Mouse (Mus musculus): ENCODE measurements around the gene Flot1. TPM values are rescaled to one million over a fixed set of nuclear protein-coding genes. Genes with fewer than 3 reads are reported as not detected.

Gene Flot1
- total and polyA plus RNA-seq, 2 experiments from 2014 or later = 103 to 113 TPM

GRCm38 (mm10) chr17:35825109-35825850 is 2.2 kb downstream of the Flot1 start:
- H3K9me3 ChIP-seq (ENCODE audit: low read length) = no peaks in the 10 kb centered on the region
- no peak overlapping the region for H3K4me3 ChIP-seq (ENCODE audit: low read depth, low read length)
- DNase-seq (no peak), ATAC-seq (no peak)
- H3K4me2 ChIP-seq (ENCODE audit: low read depth) = no peak overlapping the region
- no peak for TF ChIP-seq CTCF (IDR thresholded peaks at IDR 0.05; ENCODE audit: low read depth)
- H3K27ac ChIP-seq (ENCODE audit: low read depth, low read length) = no peak overlapping the region
- 90% methylated on average over 13 of the region's 13 CpGs for WGBS
- peaks cover 14% of the 10 kb centered on the region for H3K36me3 ChIP-seq (ENCODE audit: insufficient read depth)
- no peaks in the 10 kb centered on the region for H3K27me3 ChIP-seq (ENCODE audit: insufficient read depth, low read length)
- no peak overlapping the region for H3K9ac ChIP-seq
- H3K4me1 ChIP-seq (ENCODE audit: insufficient read depth) = peaks cover 14% of the 10 kb centered on the region

GRCm38 (mm10) chr17:35829737-35830136 is 6.7 kb downstream of the Flot1 start:
- peak; percentile 89 for DNase-seq
- Histone ChIP-seq H3K9ac (no peak overlapping the region), H3K4me1 (ENCODE audit: insufficient read depth) (peaks cover 12% of the 10 kb centered on the region; the same call in 1 of the 2 replicates), H3K9me3 (ENCODE audit: low read length) (no peaks in the 10 kb centered on the region), H3K27ac (ENCODE audit: low read depth, low read length) (no peak overlapping the region), H3K36me3 (ENCODE audit: insufficient read depth) (peaks cover 55% of the 10 kb centered on the region), H3K4me2 (ENCODE audit: low read depth) (0 out of 2 replicates have a peak overlapping the region, but pooled peaks have one; percentile 5), H3K27me3 (ENCODE audit: insufficient read depth, low read length) (no peaks in the 10 kb centered on the region), H3K4me3 (ENCODE audit: low read depth, low read length) (no peak overlapping the region)
- TF ChIP-seq CTCF (IDR thresholded peaks at IDR 0.05; ENCODE audit: low read depth) = peak; percentile 94
- 5% methylated on average over 21 of the region's 21 CpGs for WGBS
- peak; percentile 83 for ATAC-seq

GRCm38 (mm10) chr17:35832400-35833238 is 9.6 kb downstream of the Flot1 start:
- no peak for TF ChIP-seq CTCF (IDR thresholded peaks at IDR 0.05; ENCODE audit: low read depth)
- Histone ChIP-seq H3K4me1 (ENCODE audit: insufficient read depth) (peaks cover 16% of the 10 kb centered on the region; the same call in 1 of the 2 replicates), H3K36me3 (ENCODE audit: insufficient read depth) (peaks cover 56% of the 10 kb centered on the region), H3K4me2 (ENCODE audit: low read depth) (no peak overlapping the region), H3K9ac (0 out of 2 replicates have a peak overlapping the region, but pooled peaks have one; percentile 22), H3K27me3 (ENCODE audit: insufficient read depth, low read length) (no peaks in the 10 kb centered on the region), H3K27ac (ENCODE audit: low read depth, low read length) (no peak overlapping the region), H3K9me3 (ENCODE audit: low read length) (no peaks in the 10 kb centered on the region), H3K4me3 (ENCODE audit: low read depth, low read length) (no peak overlapping the region)
- DNase-seq = peak; percentile 20
- no peak for ATAC-seq
- 62% methylated on average over 8 of the region's 8 CpGs for WGBS

DNA sequence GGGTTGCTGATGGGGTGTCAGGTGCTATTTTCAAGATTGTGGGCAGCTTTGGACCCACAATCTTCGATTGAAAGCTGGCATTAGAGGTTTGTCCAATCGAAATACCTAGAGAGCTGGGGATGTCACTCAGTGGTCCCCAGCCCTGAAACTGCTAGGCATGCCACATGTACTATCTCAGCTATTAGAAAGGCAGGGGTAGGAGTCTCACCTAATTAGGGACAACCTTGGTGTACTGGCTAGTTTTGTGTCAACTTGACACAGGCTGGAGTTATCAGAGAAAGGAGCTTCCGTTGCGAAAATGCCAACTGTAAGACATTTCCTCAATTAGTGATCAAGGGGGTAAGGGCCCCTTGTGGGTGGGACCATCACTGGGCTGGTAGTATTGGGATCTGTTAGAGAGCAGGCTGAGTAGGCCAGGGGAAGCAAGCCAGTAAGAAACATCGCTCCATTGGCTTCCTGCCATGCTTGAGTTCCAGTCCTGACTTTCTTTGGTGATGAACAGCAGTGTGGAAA is 10.3 kb downstream of the Flot1 start:
- Histone ChIP-seq H3K9me3 (ENCODE audit: low read length) (no peaks in the 10 kb centered on the region), H3K27me3 (ENCODE audit: insufficient read depth, low read length) (no peaks in the 10 kb centered on the region), H3K27ac (ENCODE audit: low read depth, low read length) (no peak overlapping the region), H3K4me3 (ENCODE audit: low read depth, low read length) (no peak overlapping the region), H3K4me1 (ENCODE audit: insufficient read depth) (peaks cover 16% of the 10 kb centered on the region; the same call in 1 of the 2 replicates), H3K9ac (no peak overlapping the region), H3K36me3 (ENCODE audit: insufficient read depth) (peaks cover 54% of the 10 kb centered on the region), H3K4me2 (ENCODE audit: low read depth) (peak overlapping the region; percentile 28; the same call in 1 of the 2 replicates)
- 18% methylated on average over 5 of the region's 5 CpGs for WGBS
- no peak for TF ChIP-seq CTCF (IDR thresholded peaks at IDR 0.05; ENCODE audit: low read depth)
- ATAC-seq = no peak
- DNase-seq = peak; percentile 57

DNA sequence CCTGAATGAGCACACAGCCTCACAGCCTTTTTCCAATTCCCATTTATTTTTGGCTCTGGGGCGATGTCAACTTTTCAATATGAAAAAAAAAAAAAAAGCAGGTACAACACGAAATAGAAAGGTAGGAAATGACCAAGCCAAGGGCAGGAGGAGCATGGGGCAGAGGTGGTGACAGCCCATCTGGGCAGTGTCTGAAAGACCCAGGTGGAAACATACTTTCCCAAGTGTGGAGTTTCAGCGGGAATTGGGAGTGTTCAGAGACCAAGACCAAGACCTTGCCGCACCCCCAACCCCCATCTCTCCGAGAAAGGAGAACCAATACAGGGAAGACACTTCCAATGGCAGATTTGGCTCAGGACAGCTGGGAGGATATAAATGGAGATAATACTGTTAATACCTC is 10.9 kb downstream of the Flot1 start:
- H3K4me3 ChIP-seq (ENCODE audit: low read depth, low read length) = no peak overlapping the region
- TF ChIP-seq CTCF (IDR thresholded peaks at IDR 0.05; ENCODE audit: low read depth) = no peak
- peak overlapping the region; percentile 28 for H3K4me2 ChIP-seq (ENCODE audit: low read depth)
- H3K9ac ChIP-seq = 0 out of 2 replicates have a peak overlapping the region, but pooled peaks have one; percentile 7
- peaks cover 54% of the 10 kb centered on the region for H3K36me3 ChIP-seq (ENCODE audit: insufficient read depth)
- DNase-seq = no peak
- 54% methylated on average over 5 of the region's 5 CpGs for WGBS
- no peak for ATAC-seq
- H3K27me3 ChIP-seq (ENCODE audit: insufficient read depth, low read length) = no peaks in the 10 kb centered on the region
- H3K27ac ChIP-seq (ENCODE audit: low read depth, low read length) = no peak overlapping the region
- H3K4me1 ChIP-seq (ENCODE audit: insufficient read depth) = peaks cover 16% of the 10 kb centered on the region; the same call in 1 of the 2 replicates
- no peaks in the 10 kb centered on the region for H3K9me3 ChIP-seq (ENCODE audit: low read length)

DNA sequence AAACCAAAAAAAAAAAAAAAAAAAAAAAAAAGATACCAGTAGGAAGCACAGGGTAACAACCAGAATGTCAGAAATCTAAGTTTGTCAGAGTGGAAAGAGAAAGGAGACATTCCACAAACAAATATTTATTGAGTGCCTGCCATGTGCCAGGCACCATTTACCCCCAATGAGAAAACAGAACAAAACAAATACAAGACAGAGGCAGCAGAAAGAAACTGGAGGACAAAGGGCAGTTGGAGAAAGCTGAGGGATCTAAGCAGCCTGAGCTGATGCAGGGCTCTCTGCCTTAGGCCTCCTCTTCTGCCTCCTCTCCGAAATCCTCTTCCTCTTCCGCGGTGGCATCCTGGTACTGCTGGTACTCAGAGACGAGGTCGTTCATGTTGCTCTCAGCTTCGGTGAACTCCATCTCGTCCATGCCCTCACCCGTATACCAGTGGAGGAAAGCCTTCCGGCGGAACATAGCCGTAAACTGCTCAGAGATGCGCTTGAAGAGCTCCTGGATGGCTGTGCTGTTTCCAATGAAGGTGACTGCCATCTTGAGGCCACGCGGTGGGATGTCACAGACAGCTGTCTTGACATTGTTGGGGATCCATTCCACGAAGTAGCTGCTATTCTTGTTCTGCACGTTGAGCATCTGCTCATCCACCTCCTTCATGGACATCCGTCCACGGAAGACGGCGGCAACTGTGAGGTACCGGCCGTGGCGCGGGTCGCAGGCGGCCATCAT is 11.8 kb downstream of the Flot1 start:
- Histone ChIP-seq H3K27me3 (ENCODE audit: insufficient read depth, low read length) (no peaks in the 10 kb centered on the region), H3K4me3 (ENCODE audit: low read depth, low read length) (peak overlapping the region; percentile 90), H3K4me2 (ENCODE audit: low read depth) (peak overlapping the region; percentile 77), H3K9ac (peak overlapping the region; percentile 22; the same call in 1 of the 2 replicates), H3K9me3 (ENCODE audit: low read length) (no peaks in the 10 kb centered on the region), H3K4me1 (ENCODE audit: insufficient read depth) (peaks cover 16% of the 10 kb centered on the region; the same call in 1 of the 2 replicates), H3K27ac (ENCODE audit: low read depth, low read length) (no peak overlapping the region; the same call in 1 of the 2 replicates), H3K36me3 (ENCODE audit: insufficient read depth) (peaks cover 54% of the 10 kb centered on the region)
- peak; percentile 29; the same call in 1 of the 2 replicates for TF ChIP-seq CTCF (IDR thresholded peaks at IDR 0.05; ENCODE audit: low read depth)
- DNase-seq (peak; percentile 51), ATAC-seq (no peak)
- WGBS = 64% methylated on average over 26 of the region's 26 CpGs

Measured in forebrain, postnatal 0 days (tissue).